Comparison of ENCODE assay signal across 11 mouse cellular contexts in genomic region chr7:18884745-18885422, GRCm38 (mm10). TPM values are rescaled to one million over a fixed set of nuclear protein-coding genes. Genes with fewer than 3 reads are reported as not detected.
DNase-seq lines count a peak whose midpoint lies in the region; ATAC-seq and TF ChIP-seq lines count a peak whose summit lies in the region.
"Had no signal": no experiment of that assay in that cellular context is flagged by ENCODE, and none has a peak within 500 bp of the region (broad histone marks: within the 10 kb centered on the region; RNA-seq: fewer than 3 reads in every experiment).

No protein-coding gene starts in this region.

- DNase-seq in hindbrain, embryonic 14.5 days (ENCODE audit: low spot score) = no peak
- no peak for DNase-seq in midbrain, embryonic 11.5 days (ENCODE audit: low spot score, missing footprints)
- no peak for DNase-seq in layer of hippocampus, postnatal 36 days
- no peak for DNase-seq in c-Kit-positive CD71-positive TER-119-positive erythroid progenitor cells, embryonic 14.5 days (ENCODE audit: low spot score)
- DNase-seq: cerebellum, adult 2 months; gastrocnemius, postnatal 36 days; right cerebral cortex, postnatal 14 days had no signal

- no peaks in the 10 kb centered on the region for H3K36me3 ChIP-seq in hindbrain, embryonic 14.5 days (replicated peaks; ENCODE audit: control insufficient read depth, insufficient read depth)
- H3K36me3 ChIP-seq in hindbrain, embryonic 12.5 days = no peaks in the 10 kb centered on the region; the same call in 1 of the 2 replicates
- no peaks in the 10 kb centered on the region for H3K36me3 ChIP-seq in midbrain, embryonic 13.5 days
- H3K36me3 ChIP-seq in midbrain, embryonic 11.5 days (ENCODE audit: control insufficient read depth, insufficient read depth, low read length) = no peaks in the 10 kb centered on the region
- H3K36me3 ChIP-seq in small intestine, adult 2 months (ENCODE audit: control insufficient read depth, insufficient read depth, low read length) = peaks cover 7% of the 10 kb centered on the region; the same call in 1 of the 2 replicates

- H3K9ac ChIP-seq in hindbrain, embryonic 14.5 days = no peak overlapping the region
- no peak overlapping the region; the same call in 1 of the 2 replicates for H3K9ac ChIP-seq in hindbrain, embryonic 12.5 days
- H3K9ac ChIP-seq in midbrain, embryonic 13.5 days (replicated peaks) = 0 out of 2 replicates have a peak overlapping the region, but pooled peaks have one; percentile 6
- no peak overlapping the region for H3K9ac ChIP-seq in midbrain, embryonic 11.5 days (ENCODE audit: low read length)

- H3K4me2 ChIP-seq in hindbrain, embryonic 14.5 days (replicated peaks) = no peak overlapping the region
- H3K4me2 ChIP-seq in hindbrain, embryonic 12.5 days (replicated peaks) = no peak overlapping the region
- no peak overlapping the region for H3K4me2 ChIP-seq in midbrain, embryonic 13.5 days (replicated peaks)
- no peak overlapping the region for H3K4me2 ChIP-seq in midbrain, embryonic 11.5 days

- no peaks in the 10 kb centered on the region for H3K4me1 ChIP-seq in hindbrain, embryonic 14.5 days (replicated peaks; ENCODE audit: control insufficient read depth, insufficient read depth, low read length)
- no peaks in the 10 kb centered on the region for H3K4me1 ChIP-seq in hindbrain, embryonic 12.5 days
- no peaks in the 10 kb centered on the region for H3K4me1 ChIP-seq in midbrain, embryonic 13.5 days (replicated peaks)
- no peaks in the 10 kb centered on the region for H3K4me1 ChIP-seq in midbrain, embryonic 11.5 days (ENCODE audit: control insufficient read depth, insufficient read depth, low read length)
- peaks cover 25% of the 10 kb centered on the region; the same call in 1 of the 2 replicates for H3K4me1 ChIP-seq in small intestine, adult 2 months (ENCODE audit: control insufficient read depth, insufficient read depth, insufficient read length, low read length)

- TF ChIP-seq CTCF in small intestine, adult 2 months (IDR thresholded peaks at IDR 0.05; ENCODE audit: extremely low read depth, insufficient read length, insufficient replicate concordance, low read depth, low read length) = no peak

- no peak for ATAC-seq in hindbrain, embryonic 14.5 days (ENCODE audit: low FRiP score)
- ATAC-seq in hindbrain, embryonic 12.5 days (ENCODE audit: low FRiP score) = no peak
- ATAC-seq in midbrain, embryonic 13.5 days = no peak
- no peak for ATAC-seq in midbrain, embryonic 11.5 days (ENCODE audit: low FRiP score)
- ATAC-seq in inflammation-experienced regulatory T-cells, adult 6 months = peak; percentile 45

- no peaks in the 10 kb centered on the region for H3K9me3 ChIP-seq in hindbrain, embryonic 14.5 days (ENCODE audit: control insufficient read depth, low read length)
- no peaks in the 10 kb centered on the region for H3K9me3 ChIP-seq in hindbrain, embryonic 12.5 days (replicated peaks)
- no peaks in the 10 kb centered on the region for H3K9me3 ChIP-seq in midbrain, embryonic 13.5 days
- no peaks in the 10 kb centered on the region for H3K9me3 ChIP-seq in midbrain, embryonic 11.5 days (ENCODE audit: control insufficient read depth, low read length)

- TF ChIP-seq POLR2A in small intestine, adult 2 months (IDR thresholded peaks at IDR 0.05; ENCODE audit: low read depth, low read length) = no peak; the same call in 1 of the 2 replicates

- 59% methylated on average over 13 of the region's 13 CpGs for WGBS in hindbrain, embryonic 14.5 days
- 57% methylated on average over 13 of the region's 13 CpGs for WGBS in hindbrain, embryonic 12.5 days
- 71% methylated on average over 13 of the region's 13 CpGs for WGBS in midbrain, embryonic 13.5 days
- WGBS in midbrain, embryonic 11.5 days = 61% methylated on average over 13 of the region's 13 CpGs
- 14% methylated on average over 13 of the region's 13 CpGs for WGBS in small intestine, adult 2 months

- 0 out of 2 replicates have a peak overlapping the region, but pooled peaks have one; percentile 26 for H3K27ac ChIP-seq in hindbrain, embryonic 14.5 days
- H3K27ac ChIP-seq in hindbrain, embryonic 12.5 days = no peak overlapping the region
- no peak overlapping the region for H3K27ac ChIP-seq in midbrain, embryonic 13.5 days
- no peak overlapping the region for H3K27ac ChIP-seq in midbrain, embryonic 11.5 days (ENCODE audit: low read depth, low read length)
- peak overlapping the region; percentile 81 for H3K27ac ChIP-seq in small intestine, adult 2 months (ENCODE audit: insufficient read depth, low read depth, low read length)

- H3K4me3 ChIP-seq in hindbrain, embryonic 14.5 days (replicated peaks; ENCODE audit: low read length) = no peak overlapping the region
- no peak overlapping the region for H3K4me3 ChIP-seq in hindbrain, embryonic 12.5 days
- no peak overlapping the region for H3K4me3 ChIP-seq in midbrain, embryonic 13.5 days (replicated peaks)
- H3K4me3 ChIP-seq in midbrain, embryonic 11.5 days (ENCODE audit: low read depth, low read length) = no peak overlapping the region
- H3K4me3 ChIP-seq in small intestine, adult 2 months (ENCODE audit: low read depth, low read length) = peak overlapping the region; percentile 57

- H3K27me3 ChIP-seq in hindbrain, embryonic 14.5 days (ENCODE audit: control insufficient read depth, insufficient read depth, low read length) = no peaks in the 10 kb centered on the region
- H3K27me3 ChIP-seq in hindbrain, embryonic 12.5 days = no peaks in the 10 kb centered on the region
- H3K27me3 ChIP-seq in midbrain, embryonic 13.5 days = no peaks in the 10 kb centered on the region
- H3K27me3 ChIP-seq in midbrain, embryonic 11.5 days (ENCODE audit: control insufficient read depth, insufficient read depth, low read length) = no peaks in the 10 kb centered on the region
- H3K27me3 ChIP-seq in small intestine, adult 2 months (ENCODE audit: control insufficient read depth, insufficient read depth, low read length) = no peaks in the 10 kb centered on the region

RNA-seq across cellular contexts. Expression of gene Pglyrp1, which starts 13.8 kb away (rescaled TPM):
- polyA plus RNA-seq in hindbrain, embryonic 14.5 days (2014; fragmentation: Nextera tagmentation; extraction: Ambion mirVana) = 24.5 and 25.2 TPM in 2 replicates
- polyA plus RNA-seq in hindbrain, embryonic 12.5 days (2016; fragmentation: Nextera tagmentation; extraction: Ambion mirVana) = 2.9 and 3.8 TPM in 2 replicates
- polyA plus RNA-seq in midbrain, embryonic 13.5 days (2015; fragmentation: Nextera tagmentation; extraction: Ambion mirVana) = 9.2 and 12.8 TPM in 2 replicates
- 2.3 and 2.7 TPM in 2 replicates for polyA plus RNA-seq in midbrain, embryonic 11.5 days (2014; fragmentation: Nextera tagmentation; extraction: Ambion mirVana)
- polyA plus RNA-seq in inflammation-experienced regulatory T-cells, adult 6 months (2017; shearing (Covaris generic)) = 100 to 1,000 TPM; 200 to 462 (median 264) TPM
- polyA plus RNA-seq in small intestine, adult 2 months (2012; rRNA removed) = 268 and 499 TPM in 2 replicates
- total RNA-seq in layer of hippocampus, postnatal 36 days (2021) = 10 to 100 TPM; 13.6 to 21.1 TPM

RNA-seq across cellular contexts. Expression of gene Ccdc61, which starts 25.3 kb away (rescaled TPM):
- 23.9 and 24.0 TPM in 2 replicates for polyA plus RNA-seq in hindbrain, embryonic 14.5 days (2014; fragmentation: Nextera tagmentation; extraction: Ambion mirVana)
- 28.8 and 31.9 TPM in 2 replicates for polyA plus RNA-seq in hindbrain, embryonic 12.5 days (2016; fragmentation: Nextera tagmentation; extraction: Ambion mirVana)
- polyA plus RNA-seq in midbrain, embryonic 13.5 days (2015; fragmentation: Nextera tagmentation; extraction: Ambion mirVana) = 20.0 and 23.6 TPM in 2 replicates
- 23.0 and 28.3 TPM in 2 replicates for polyA plus RNA-seq in midbrain, embryonic 11.5 days (2014; fragmentation: Nextera tagmentation; extraction: Ambion mirVana)
- polyA plus RNA-seq in inflammation-experienced regulatory T-cells, adult 6 months (2017; shearing (Covaris generic)) = 1 to 10 TPM; 5.8 to 8.6 (median 6.7) TPM
- 11.1 and 21.4 TPM in 2 replicates for polyA plus RNA-seq in small intestine, adult 2 months (2012; rRNA removed)
- total RNA-seq in layer of hippocampus, postnatal 36 days (2021) = 10 to 100 TPM; 11.3 to 12.5 TPM

RNA-seq across cellular contexts. Expression of gene Nova2, which starts 40.8 kb away (rescaled TPM):
- 15.4 and 16.3 TPM in 2 replicates for polyA plus RNA-seq in hindbrain, embryonic 14.5 days (2014; fragmentation: Nextera tagmentation; extraction: Ambion mirVana)
- 11.2 and 12.5 TPM in 2 replicates for polyA plus RNA-seq in hindbrain, embryonic 12.5 days (2016; fragmentation: Nextera tagmentation; extraction: Ambion mirVana)
- 16.5 and 18.6 TPM in 2 replicates for polyA plus RNA-seq in midbrain, embryonic 13.5 days (2015; fragmentation: Nextera tagmentation; extraction: Ambion mirVana)
- 9.1 and 9.8 TPM in 2 replicates for polyA plus RNA-seq in midbrain, embryonic 11.5 days (2014; fragmentation: Nextera tagmentation; extraction: Ambion mirVana)
- under 1 TPM in 1 of 3 experiments, not detected in 2; 0.05 TPM for polyA plus RNA-seq in inflammation-experienced regulatory T-cells, adult 6 months (2017; shearing (Covaris generic))
- 0.41 and 0.55 TPM in 2 replicates for polyA plus RNA-seq in small intestine, adult 2 months (2012; rRNA removed)
- total RNA-seq in layer of hippocampus, postnatal 36 days (2021) = 10 to 100 TPM; 82.2 to 84.5 TPM

RNA-seq across cellular contexts. Expression of gene Mill2, which starts 45.1 kb away (rescaled TPM):
- polyA plus RNA-seq in hindbrain, embryonic 14.5 days (2014; fragmentation: Nextera tagmentation; extraction: Ambion mirVana) = 0.39 and 0.50 TPM in 2 replicates
- 0.27 and 0.45 TPM in 2 replicates for polyA plus RNA-seq in hindbrain, embryonic 12.5 days (2016; fragmentation: Nextera tagmentation; extraction: Ambion mirVana)
- polyA plus RNA-seq in midbrain, embryonic 13.5 days (2015; fragmentation: Nextera tagmentation; extraction: Ambion mirVana) = 0.40 and 0.44 TPM in 2 replicates
- 0.15 and 0.20 TPM in 2 replicates for polyA plus RNA-seq in midbrain, embryonic 11.5 days (2014; fragmentation: Nextera tagmentation; extraction: Ambion mirVana)
- polyA plus RNA-seq in inflammation-experienced regulatory T-cells, adult 6 months (2017; shearing (Covaris generic)) = under 1 TPM; 0.57 to 0.67 (median 0.58) TPM
- polyA plus RNA-seq in small intestine, adult 2 months (2012; rRNA removed) = 1.9 and 2.2 TPM in 2 replicates
- 1 to 10 TPM; 2.1 TPM for total RNA-seq in layer of hippocampus, postnatal 36 days (2021)

Comparison
In these comparisons a context has a peak if more than half of its experiments do, and no peak if none do; other contexts are left out.
1. H3K27ac ChIP-seq: peak in hindbrain, embryonic 14.5 days (single experiment) and small intestine, adult 2 months (single experiment); none in hindbrain, embryonic 12.5 days (single experiment), midbrain, embryonic 13.5 days (single experiment) and midbrain, embryonic 11.5 days (single experiment).